Mouse (Mus musculus) thymus, adult 2 months (tissue): ENCODE measurements around the gene Gng13.

Source experiments
- CTCF ChIP-seq: fragments of 200-500 bp; IDR thresholded peaks from 2 replicates; pipeline ENCODE4 v1.5.1; 2012; ENCODE audit warnings: mild to moderate bottlenecking, control low read depth, low read length, moderate library complexity, borderline replicate concordance; ENCODE audit not compliant: control insufficient read depth, poor library complexity, insufficient read depth; ENCODE audit errors: extremely low read depth
- POLR2A ChIP-seq: fragments of 200-500 bp; IDR thresholded peaks from 2 replicates; pipeline ENCODE4 v1.6.1; 2012; ENCODE audit warnings: mild to moderate bottlenecking, low read length, control low read depth, moderate library complexity; ENCODE audit not compliant: control insufficient read depth, poor library complexity, insufficient read depth; ENCODE audit errors: extremely low read depth

DNA sequence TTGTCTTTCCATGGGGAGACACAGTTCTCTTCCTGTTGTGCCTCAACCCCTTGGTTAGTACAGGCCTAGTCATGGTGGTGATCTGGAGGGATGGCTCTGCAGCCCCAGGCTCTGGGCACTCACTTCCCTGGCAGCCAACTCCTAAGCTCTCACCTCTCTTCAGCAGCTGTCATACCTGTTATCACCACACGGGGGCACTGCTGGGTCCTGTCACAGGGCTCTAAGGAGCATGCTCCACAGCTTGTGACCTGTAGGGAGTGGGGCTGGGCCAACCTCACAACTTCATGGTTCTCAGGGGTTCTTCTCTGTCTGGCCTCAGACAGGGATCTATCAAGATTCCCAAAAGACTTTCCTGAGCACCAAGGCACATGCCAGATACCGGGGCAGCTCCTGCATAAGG, 15.1 kb downstream of the Gng13 start:
- no peak for TF ChIP-seq POLR2A
- TF ChIP-seq CTCF, result peak; percentile 88; the same call in 1 of the 2 replicates
